Mouse (Mus musculus): ENCODE measurements around the gene Ubox5.
"Not testable (repeated sequence)": the region's sequence is repeated elsewhere in the genome, so short reads cannot be mapped to it uniquely, and the experiment has no call there.

Ubox5 gene

DNA sequence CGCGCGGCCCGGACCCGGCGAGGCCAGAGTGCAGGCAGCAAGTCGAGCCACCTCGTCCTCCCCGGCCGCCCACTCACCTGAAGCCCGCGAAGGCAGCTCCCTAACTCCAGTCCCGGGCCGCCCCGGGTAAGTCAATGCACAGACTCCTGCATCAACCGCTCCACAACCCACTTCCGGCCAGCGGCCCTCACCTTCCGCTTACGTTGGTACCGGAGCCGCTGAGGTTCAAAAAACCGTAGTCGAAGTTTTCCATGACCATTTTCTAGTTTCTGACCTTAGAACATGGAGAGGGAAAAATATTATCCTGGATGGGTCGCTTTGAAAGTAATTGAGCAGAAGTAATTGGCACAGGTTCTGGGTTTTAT is at the start of gene Ubox5, which contains the start of gene Fastkd5:
TSS of gene Ubox5 (minus strand) at position 200 of the 365 bp plus-strand sequence.
TSS of gene Fastkd5 (minus strand) at position 189 of the 365 bp plus-strand sequence.
- DNase-seq (ENCODE audit: low spot score), result peak; percentile 73

DNA sequence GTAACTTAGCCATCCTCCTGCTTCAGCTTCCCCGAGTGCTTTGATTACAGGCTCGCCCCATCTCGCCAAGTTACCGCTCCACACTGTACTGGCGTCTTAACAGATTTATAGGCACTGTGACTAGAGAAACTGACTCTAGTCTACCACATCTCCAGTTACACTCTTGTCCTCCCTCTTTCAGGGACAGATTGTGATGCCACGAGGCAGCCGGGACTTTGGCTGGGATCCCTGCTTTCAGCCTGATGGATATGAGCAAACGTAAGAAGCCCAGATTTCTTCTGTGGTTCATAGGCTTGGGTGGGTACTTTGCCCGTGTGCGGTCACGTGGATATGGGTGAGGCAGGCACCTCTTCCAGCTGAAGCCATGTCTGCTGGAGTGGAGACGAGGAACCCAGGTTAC is 49.3 kb upstream of the Ubox5 start:
- DNase-seq (ENCODE audit: low spot score), result no peak

- DNase-seq (ENCODE audit: low spot score), result no peak
These were observed 47.4 kb upstream of the Ubox5 start for GRCm38 (mm10) chr2:130677211-130677610.

GRCm38 (mm10) chr2:130667559-130667958 is 37.7 kb upstream of the Ubox5 start, which contains the start of gene Itpa:
Itpa (plus strand) TSS chr2:130667610.
- peak; percentile 79 for DNase-seq (ENCODE audit: low spot score)

DNA sequence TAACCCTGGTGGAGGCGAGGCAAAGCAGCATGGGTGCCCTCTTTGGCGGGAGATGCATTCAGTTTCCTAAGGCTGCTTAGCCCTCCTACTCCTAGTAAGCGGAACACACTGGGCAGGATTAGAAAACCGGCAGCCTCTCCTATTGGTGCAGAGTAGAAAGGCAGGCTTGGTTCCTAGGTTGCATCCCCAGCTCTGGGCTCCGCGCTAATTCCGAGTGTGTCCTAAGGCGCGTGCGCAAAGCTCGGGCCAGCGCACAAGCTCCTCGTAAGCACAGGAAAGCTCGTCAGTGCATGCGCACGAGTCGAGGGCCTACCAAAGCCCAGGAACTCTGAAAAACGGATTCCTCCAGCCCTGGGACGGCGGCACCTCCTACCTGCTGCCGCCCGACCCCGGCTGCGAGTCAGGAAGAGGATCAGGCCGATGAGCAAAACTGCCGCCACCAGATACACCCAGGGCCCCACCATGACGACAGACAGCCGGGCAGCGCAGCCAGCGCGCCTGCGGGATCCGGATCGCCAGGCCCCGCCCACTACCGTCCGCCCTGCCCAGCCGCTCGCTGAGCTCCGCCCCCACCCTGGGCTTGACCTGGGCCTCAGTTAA is 34.4 kb upstream of the Ubox5 start, which contains the start of gene Ddrgk1:
TSS of gene Ddrgk1 (minus strand) at position 558 of the 600 bp plus-strand sequence.
- peak; percentile 94 for DNase-seq (ENCODE audit: low spot score)

DNA sequence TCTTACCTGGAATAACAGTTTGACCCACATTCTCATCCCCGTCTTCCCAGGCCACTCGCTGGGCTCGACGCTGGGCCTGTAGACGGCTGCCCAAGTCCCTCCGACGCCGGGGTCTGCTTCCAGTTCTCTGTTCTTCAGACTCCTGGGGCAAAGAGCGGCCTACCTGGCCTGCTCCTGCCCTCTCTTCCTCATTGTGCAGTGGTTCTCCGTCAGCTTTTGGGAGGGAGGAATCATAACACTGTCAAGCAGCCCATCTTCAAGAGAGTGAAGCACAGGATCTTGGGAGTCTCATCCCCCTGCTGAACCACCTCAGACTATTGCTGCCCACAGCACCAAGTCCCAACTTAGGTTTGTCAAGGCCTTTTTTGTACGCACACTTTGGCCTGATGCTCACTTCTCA is 33.5 kb upstream of the Ubox5 start:
- DNase-seq (ENCODE audit: low spot score), result no peak

DNA sequence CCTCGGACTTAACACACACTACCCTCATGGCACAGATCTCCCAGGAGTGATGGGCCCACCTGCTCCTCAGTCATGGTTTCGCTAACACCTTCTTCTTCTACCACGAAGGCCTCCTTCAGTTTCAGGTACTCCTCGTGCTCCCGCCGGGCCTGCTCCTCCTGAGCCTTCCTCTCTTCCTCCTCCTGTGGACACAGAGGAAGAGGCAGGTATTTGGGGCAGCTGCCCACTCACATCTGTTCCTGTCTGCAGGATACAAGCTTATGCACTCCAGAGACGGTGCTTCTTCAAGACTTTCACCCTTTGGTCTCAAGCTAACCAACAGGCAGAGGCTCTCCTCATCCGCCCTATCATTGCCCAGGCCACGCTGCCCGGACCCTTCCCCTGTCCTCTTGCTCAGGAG is 28.7 kb upstream of the Ubox5 start:
- DNase-seq (ENCODE audit: low spot score), result no peak

DNA sequence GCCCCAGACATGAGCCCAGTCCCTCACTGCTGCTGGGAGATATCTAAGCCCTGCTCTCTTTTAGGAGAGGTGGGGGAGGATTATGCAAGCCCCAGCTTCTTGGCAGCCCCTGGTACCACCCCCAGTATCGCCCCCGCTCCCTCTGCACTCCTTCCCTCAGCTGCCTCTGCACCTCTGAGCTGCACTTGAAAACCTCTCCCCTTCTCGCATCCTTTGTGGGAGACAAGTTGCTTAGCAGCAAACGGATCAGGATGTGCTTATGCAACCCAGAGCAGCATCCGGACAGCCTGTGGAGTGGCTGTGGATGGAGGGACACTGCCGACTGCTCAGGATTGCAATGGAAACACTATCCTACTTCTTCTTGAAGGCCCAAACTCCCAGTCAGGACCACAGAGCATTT is 27.7 kb upstream of the Ubox5 start:
- peak; percentile 79 for DNase-seq (ENCODE audit: low spot score)

- DNase-seq (ENCODE audit: low spot score), result no peak
These were observed 26.7 kb upstream of the Ubox5 start for GRCm38 (mm10) chr2:130656536-130656935.

GRCm38 (mm10) chr2:130655660-130656339 is 26.0 kb upstream of the Ubox5 start:
- no peak for DNase-seq (ENCODE audit: low spot score)

DNA sequence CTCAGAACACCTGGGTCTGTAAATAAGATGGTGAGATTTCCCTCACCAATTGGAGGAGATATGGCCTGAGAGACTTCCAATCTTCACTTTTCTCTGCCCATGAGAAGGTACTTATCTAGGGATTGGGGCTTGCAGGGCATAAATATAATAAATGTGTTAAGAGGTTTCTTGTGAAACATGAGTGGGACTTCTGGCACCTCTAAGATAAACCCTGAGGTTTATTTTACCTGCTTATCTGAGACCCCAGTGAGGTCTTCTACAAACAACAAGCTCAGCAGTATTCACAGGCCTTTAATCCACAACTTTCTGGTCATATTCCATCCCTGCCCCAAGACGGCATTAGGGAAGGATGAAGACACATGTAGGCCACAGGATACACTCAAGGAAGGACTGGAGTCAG is 23.9 kb upstream of the Ubox5 start:
- DNase-seq (ENCODE audit: low spot score), result no peak

- DNase-seq (ENCODE audit: low spot score), result no peak
These were observed 23.5 kb upstream of the Ubox5 start for GRCm38 (mm10) chr2:130653303-130653702.

- DNase-seq (ENCODE audit: low spot score), result not testable (repeated sequence)
These were observed 19.2 kb upstream of the Ubox5 start for GRCm38 (mm10) chr2:130649028-130649427.

DNA sequence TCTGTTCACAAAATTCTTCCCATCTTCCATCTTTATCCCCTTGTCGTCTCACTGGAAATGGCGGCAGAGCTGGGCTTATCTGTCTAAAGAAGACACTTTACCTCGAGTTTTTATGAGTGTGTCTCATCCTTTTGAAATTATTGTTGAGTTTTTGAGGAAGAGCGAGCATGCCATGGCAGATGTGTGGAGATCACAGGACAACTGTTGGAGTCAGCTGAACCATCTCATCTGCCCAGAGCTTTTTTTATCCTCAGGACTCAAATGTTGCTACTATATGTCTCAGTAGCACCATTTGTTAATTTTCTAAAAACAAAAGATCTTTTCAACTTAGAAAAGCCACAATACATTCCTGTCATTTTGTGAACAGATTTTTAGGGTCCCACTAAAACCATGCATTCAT is 15.4 kb upstream of the Ubox5 start:
- no peak for DNase-seq (ENCODE audit: low spot score)

DNA sequence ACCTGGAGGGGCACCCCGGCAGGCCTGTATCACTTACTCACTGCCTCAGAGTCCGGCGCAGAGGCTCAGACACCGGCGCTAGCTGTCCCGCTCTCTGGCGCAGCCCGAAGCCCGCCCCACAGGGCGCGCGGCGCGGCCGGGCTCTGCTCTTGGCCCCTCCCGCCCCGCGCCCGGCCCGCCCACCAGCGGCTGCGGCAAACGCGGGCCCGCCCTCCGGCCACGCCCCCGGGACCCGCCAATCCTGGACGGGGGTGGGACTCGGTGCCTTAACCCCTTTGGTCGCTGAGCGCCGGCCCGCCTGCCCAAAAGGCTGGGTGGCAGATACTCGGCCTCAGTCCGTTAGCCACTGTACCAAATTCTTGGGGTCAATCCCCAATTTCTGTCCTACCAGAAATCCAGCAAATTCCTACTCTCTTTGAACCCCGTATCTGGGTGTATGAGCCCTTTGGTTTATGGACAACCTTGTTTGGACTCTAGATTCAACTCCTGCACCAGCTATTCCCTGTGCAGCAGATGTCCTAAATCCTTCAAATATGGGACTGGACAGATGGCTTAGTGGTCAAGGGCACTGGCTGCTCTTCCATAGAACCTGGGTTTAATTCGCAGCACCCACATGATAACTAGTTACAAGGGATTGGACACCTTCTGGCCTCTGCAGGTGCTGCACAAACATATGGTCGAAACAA is 13.0 kb upstream of the Ubox5 start, which contains the start of gene Lzts3:
TSS of gene Lzts3 (minus strand) at position 120 of the 686 bp plus-strand sequence.
- peak; percentile 86 for DNase-seq (ENCODE audit: low spot score)

GRCm38 (mm10) chr2:130642197-130642660 is 12.4 kb upstream of the Ubox5 start:
- no peak for DNase-seq (ENCODE audit: low spot score)

DNA sequence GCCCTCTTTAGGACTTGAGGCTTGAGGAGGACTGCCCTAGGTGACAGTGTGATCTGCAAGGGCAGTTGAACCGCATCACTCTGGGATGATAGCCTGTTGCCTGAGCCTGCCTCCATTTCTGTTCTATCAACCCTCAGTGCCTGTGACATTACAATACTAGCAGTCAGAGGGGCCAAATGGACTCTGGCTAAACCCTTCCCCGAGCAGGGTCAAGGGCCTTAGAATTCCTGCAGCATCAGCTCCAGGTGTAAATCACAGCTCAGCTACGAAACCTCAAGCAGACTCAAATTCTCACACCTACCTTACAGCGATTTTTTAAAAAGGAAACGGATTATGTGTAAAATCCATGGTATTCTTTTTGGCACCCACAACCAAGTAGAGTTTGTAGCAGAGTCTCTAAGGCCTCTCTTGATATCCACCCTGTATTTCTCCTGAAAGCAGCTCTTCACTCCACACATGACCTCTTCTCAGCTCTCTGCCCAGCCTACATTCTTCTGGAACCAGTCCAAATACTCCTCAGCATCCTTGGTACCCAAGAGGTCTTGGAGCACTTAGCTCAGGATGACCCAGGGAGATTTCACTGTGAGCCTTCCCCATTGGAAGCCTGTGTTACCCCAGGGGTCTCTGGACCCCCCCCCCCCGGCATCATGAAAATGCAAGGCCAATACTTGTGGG is 11.7 kb upstream of the Ubox5 start:
- no peak for DNase-seq (ENCODE audit: low spot score)

DNA sequence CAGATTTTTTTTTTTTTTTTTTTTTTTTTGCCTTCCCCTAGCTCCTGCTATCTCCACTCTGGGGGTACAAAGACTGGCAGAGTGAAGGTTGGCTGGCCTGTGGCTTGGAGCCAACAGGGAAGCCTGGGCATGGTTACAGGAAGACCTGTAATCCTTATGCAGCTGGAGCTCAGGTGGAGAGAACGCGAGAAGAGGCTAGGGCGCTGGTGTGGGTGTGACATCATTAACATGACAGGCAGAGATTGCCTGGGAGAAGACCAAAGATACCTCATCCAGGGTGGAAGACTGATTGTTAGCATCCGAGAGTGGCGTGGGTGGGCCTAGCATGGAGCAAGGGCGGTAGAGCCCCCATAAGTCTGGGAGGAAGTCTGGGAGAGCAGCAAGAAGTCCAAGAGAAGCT is 9.4 kb upstream of the Ubox5 start:
- no peak for DNase-seq (ENCODE audit: low spot score)

- no peak for DNase-seq (ENCODE audit: low spot score)
These were observed 8.3 kb upstream of the Ubox5 start for GRCm38 (mm10) chr2:130638101-130638611.

- no peak for DNase-seq (ENCODE audit: low spot score)
These were observed 6.0 kb upstream of the Ubox5 start for GRCm38 (mm10) chr2:130635847-130636246.

- no peak for DNase-seq (ENCODE audit: low spot score)
These were observed 5.0 kb upstream of the Ubox5 start for GRCm38 (mm10) chr2:130634739-130635411.
